Mouse (Mus musculus): Measurements from ENCODE around the gene Cerk. TPM values are rescaled to one million over a fixed set of nuclear protein-coding genes. Genes with fewer than 3 reads are reported as not detected.
"Not testable (repeated sequence)": the region's sequence is repeated elsewhere in the genome, so short reads cannot be mapped to it uniquely, and the experiment has no call there.

Cerk gene
- polyA plus RNA-seq, 1 experiment from 2014 or later, result 16.3 TPM

GRCm38 (mm10) chr15:86109650-86110211 lies 76.2 kb downstream of the Cerk start:
- Histone ChIP-seq H3K36me3 (no peaks in the 10 kb centered on the region), H3K9ac (no peak overlapping the region), H3K4me2 (peak overlapping the region; percentile 46), H3K27ac (ENCODE audit: poor library complexity, severe bottlenecking) (peak overlapping the region; percentile 90), H3K4me3 (no peak overlapping the region), H3K27me3 (replicated peaks) (no peaks in the 10 kb centered on the region), H3K9me3 (replicated peaks) (no peaks in the 10 kb centered on the region), H3K4me1 (replicated peaks) (peaks cover 90% of the 10 kb centered on the region)
- ATAC-seq (ENCODE audit: insufficient number of reproducible peaks, low FRiP score), result no peak
- WGBS, result 46% methylated on average over 8 of the region's 8 CpGs

GRCm38 (mm10) chr15:86109245-86109644 lies 76.7 kb downstream of the Cerk start:
- peaks cover 94% of the 10 kb centered on the region for H3K4me1 ChIP-seq (replicated peaks)
- peaks cover 2% of the 10 kb centered on the region; the same call in 1 of the 2 replicates for H3K36me3 ChIP-seq
- WGBS, result 52% methylated on average over 7 of the region's 7 CpGs
- H3K27me3 ChIP-seq (replicated peaks), result no peaks in the 10 kb centered on the region
- H3K9me3 ChIP-seq (replicated peaks), result no peaks in the 10 kb centered on the region
- peak; percentile 5; the same call in 1 of the 2 replicates for ATAC-seq (ENCODE audit: insufficient number of reproducible peaks, low FRiP score)
- H3K4me2 ChIP-seq, result peak overlapping the region; percentile 46
- H3K9ac ChIP-seq, result no peak overlapping the region
- H3K4me3 ChIP-seq, result no peak overlapping the region
- H3K27ac ChIP-seq (ENCODE audit: poor library complexity, severe bottlenecking), result peak overlapping the region; percentile 90

- no peaks in the 10 kb centered on the region for H3K27me3 ChIP-seq (replicated peaks)
- H3K9me3 ChIP-seq (replicated peaks), result no peaks in the 10 kb centered on the region
- H3K4me1 ChIP-seq (replicated peaks), result peaks cover 90% of the 10 kb centered on the region
- H3K4me3 ChIP-seq, result no peak overlapping the region
- H3K36me3 ChIP-seq, result peaks cover 5% of the 10 kb centered on the region; the same call in 1 of the 2 replicates
- ATAC-seq (ENCODE audit: insufficient number of reproducible peaks, low FRiP score), result 0 out of 2 replicates have a peak, but pooled peaks have one; percentile 19
- H3K27ac ChIP-seq (ENCODE audit: poor library complexity, severe bottlenecking), result peak overlapping the region; percentile 19
- 68% methylated on average over 11 of the region's 11 CpGs for WGBS
- H3K9ac ChIP-seq, result no peak overlapping the region
- H3K4me2 ChIP-seq, result no peak overlapping the region
Measured at GRCm38 (mm10) chr15:86107831-86108471, 78.0 kb downstream of the Cerk start.

- 60% methylated on average over 6 of the region's 6 CpGs for WGBS
- H3K36me3 ChIP-seq, result peaks cover 19% of the 10 kb centered on the region
- H3K27ac ChIP-seq (ENCODE audit: poor library complexity, severe bottlenecking), result peak overlapping the region; percentile 29
- ATAC-seq (ENCODE audit: insufficient number of reproducible peaks, low FRiP score), result no peak
- H3K9me3 ChIP-seq (replicated peaks), result no peaks in the 10 kb centered on the region
- H3K27me3 ChIP-seq (replicated peaks), result no peaks in the 10 kb centered on the region
- H3K4me2 ChIP-seq, result peak overlapping the region; percentile 13; the same call in 1 of the 2 replicates
- H3K4me1 ChIP-seq (replicated peaks), result peaks cover 82% of the 10 kb centered on the region
- H3K9ac ChIP-seq, result no peak overlapping the region
- no peak overlapping the region for H3K4me3 ChIP-seq
Measured at GRCm38 (mm10) chr15:86105751-86106150, 80.2 kb downstream of the Cerk start.

- peaks cover 78% of the 10 kb centered on the region for H3K4me1 ChIP-seq (replicated peaks)
- H3K27ac ChIP-seq (ENCODE audit: poor library complexity, severe bottlenecking), result peak overlapping the region; percentile 29
- peak overlapping the region; percentile 13; the same call in 1 of the 2 replicates for H3K4me2 ChIP-seq
- ATAC-seq (ENCODE audit: insufficient number of reproducible peaks, low FRiP score), result peak; percentile 78
- H3K27me3 ChIP-seq (replicated peaks), result no peaks in the 10 kb centered on the region
- H3K9ac ChIP-seq, result no peak overlapping the region
- H3K36me3 ChIP-seq, result peaks cover 19% of the 10 kb centered on the region
- H3K4me3 ChIP-seq, result no peak overlapping the region
- H3K9me3 ChIP-seq (replicated peaks), result no peaks in the 10 kb centered on the region
- WGBS, result 42% methylated on average over 7 of the region's 7 CpGs
Measured at GRCm38 (mm10) chr15:86105345-86105697, 80.6 kb downstream of the Cerk start.

- Histone ChIP-seq H3K4me3 (no peak overlapping the region), H3K27ac (ENCODE audit: poor library complexity, severe bottlenecking) (peak overlapping the region; percentile 29; the same call in 1 of the 2 replicates), H3K36me3 (peaks cover 19% of the 10 kb centered on the region), H3K27me3 (replicated peaks) (no peaks in the 10 kb centered on the region), H3K4me2 (0 out of 2 replicates have a peak overlapping the region, but pooled peaks have one; percentile 13), H3K4me1 (replicated peaks) (peaks cover 71% of the 10 kb centered on the region), H3K9me3 (replicated peaks) (no peaks in the 10 kb centered on the region), H3K9ac (no peak overlapping the region)
- WGBS, result 72% methylated on average over 19 of the region's 19 CpGs
- peak; percentile 62 for ATAC-seq (ENCODE audit: insufficient number of reproducible peaks, low FRiP score)
Measured at GRCm38 (mm10) chr15:86104401-86105344, 81.3 kb downstream of the Cerk start.

- no peak overlapping the region for H3K4me2 ChIP-seq
- ATAC-seq (ENCODE audit: insufficient number of reproducible peaks, low FRiP score), result no peak
- no peak overlapping the region for H3K27ac ChIP-seq (ENCODE audit: poor library complexity, severe bottlenecking)
- H3K9me3 ChIP-seq (replicated peaks), result no peaks in the 10 kb centered on the region
- WGBS, result 89% methylated on average over 15 of the region's 15 CpGs
- H3K4me1 ChIP-seq (replicated peaks), result peaks cover 61% of the 10 kb centered on the region
- no peak overlapping the region for H3K4me3 ChIP-seq
- H3K36me3 ChIP-seq, result peaks cover 19% of the 10 kb centered on the region
- no peak overlapping the region for H3K9ac ChIP-seq
- H3K27me3 ChIP-seq (replicated peaks), result no peaks in the 10 kb centered on the region
Measured at GRCm38 (mm10) chr15:86102308-86102707, 83.6 kb downstream of the Cerk start.

GRCm38 (mm10) chr15:86101585-86101984 lies 84.4 kb downstream of the Cerk start:
- H3K27me3 ChIP-seq (replicated peaks), result no peaks in the 10 kb centered on the region
- peaks cover 54% of the 10 kb centered on the region for H3K4me1 ChIP-seq (replicated peaks)
- ATAC-seq (ENCODE audit: insufficient number of reproducible peaks, low FRiP score), result no peak
- no peaks in the 10 kb centered on the region for H3K9me3 ChIP-seq (replicated peaks)
- WGBS, result 74% methylated on average over 9 of the region's 9 CpGs
- no peak overlapping the region for H3K9ac ChIP-seq
- no peak overlapping the region for H3K4me2 ChIP-seq
- H3K4me3 ChIP-seq, result no peak overlapping the region
- no peak overlapping the region for H3K27ac ChIP-seq (ENCODE audit: poor library complexity, severe bottlenecking)
- H3K36me3 ChIP-seq, result peaks cover 19% of the 10 kb centered on the region

GRCm38 (mm10) chr15:86097871-86098270 lies 88.1 kb downstream of the Cerk start:
- H3K27me3 ChIP-seq (replicated peaks), result no peaks in the 10 kb centered on the region
- H3K4me1 ChIP-seq (replicated peaks), result peaks cover 21% of the 10 kb centered on the region
- H3K9me3 ChIP-seq (replicated peaks), result no peaks in the 10 kb centered on the region
- H3K9ac ChIP-seq, result no peak overlapping the region
- no peak overlapping the region for H3K4me2 ChIP-seq
- H3K4me3 ChIP-seq, result no peak overlapping the region
- no peak for ATAC-seq (ENCODE audit: insufficient number of reproducible peaks, low FRiP score)
- 75% methylated on average over 2 of the region's 2 CpGs for WGBS
- H3K36me3 ChIP-seq, result peaks cover 16% of the 10 kb centered on the region; the same call in 1 of the 2 replicates
- H3K27ac ChIP-seq (ENCODE audit: poor library complexity, severe bottlenecking), result no peak overlapping the region

- not testable (repeated sequence) for ATAC-seq (ENCODE audit: insufficient number of reproducible peaks, low FRiP score); H3K4me2 ChIP-seq; H3K9me3 ChIP-seq (replicated peaks); H3K9ac ChIP-seq; H3K27ac ChIP-seq (ENCODE audit: poor library complexity, severe bottlenecking); H3K27me3 ChIP-seq (replicated peaks); H3K4me3 ChIP-seq
- Histone ChIP-seq H3K36me3 (peaks cover 19% of the 10 kb centered on the region; the same call in 1 of the 2 replicates), H3K4me1 (replicated peaks) (peaks cover 17% of the 10 kb centered on the region)
- 91% methylated on average over 5 of the region's 5 CpGs for WGBS
Measured at GRCm38 (mm10) chr15:86096604-86097020, 89.3 kb downstream of the Cerk start.

Data from heart, embryonic 12.5 days (tissue).